Comparison of ENCODE assay signal across 8 mouse cellular contexts in the genomic region with DNA sequence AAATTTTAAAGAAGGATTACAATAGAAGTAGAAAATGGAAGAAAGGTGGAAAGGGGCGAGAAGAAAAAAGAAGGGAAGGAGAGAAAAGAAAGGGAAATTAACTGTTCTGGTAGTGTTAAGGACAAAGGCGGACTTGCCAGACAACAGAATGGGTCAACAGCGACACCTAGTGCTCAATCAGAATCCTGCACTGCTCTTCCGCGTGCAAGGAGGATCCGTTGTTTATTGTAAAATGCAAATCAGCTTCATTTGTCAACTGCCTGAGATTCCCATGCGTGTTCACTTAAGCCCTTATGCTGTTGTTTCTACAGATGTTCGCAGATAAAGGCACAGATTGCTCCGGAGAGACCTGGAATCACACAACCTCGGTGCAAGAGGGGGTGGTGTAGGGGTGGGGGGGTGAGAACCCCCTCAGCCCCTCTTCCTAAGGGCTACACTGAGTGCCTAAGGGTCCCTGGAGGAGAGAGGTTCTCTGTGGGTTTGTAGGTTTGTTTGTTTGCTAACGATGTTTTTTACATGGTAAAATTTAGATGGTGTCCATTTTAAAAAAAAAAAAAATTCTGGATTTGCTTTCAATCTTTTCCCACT.
A peak's percentile ranks its signal among the peaks of the same experiment; 100 is the strongest.
DNase-seq lines count a peak whose midpoint lies in the region; ATAC-seq and TF ChIP-seq lines count a peak whose summit lies in the region.

No protein-coding gene starts in this region.

- H3K36me3 ChIP-seq in heart, adult 2 months (ENCODE audit: control insufficient read depth, insufficient read depth, low read length): no peaks in the 10 kb centered on the region
- H3K36me3 ChIP-seq in embryonic facial prominence, embryonic 11.5 days (replicated peaks; ENCODE audit: control insufficient read depth, insufficient read depth, low read depth, low read length): no peaks in the 10 kb centered on the region

- no peak overlapping the region for H3K9ac ChIP-seq in heart, adult 2 months (ENCODE audit: low read depth, low read length)
- peak overlapping the region; percentile 47 for H3K9ac ChIP-seq in embryonic facial prominence, embryonic 11.5 days (replicated peaks; ENCODE audit: low read length)

- intact Hi-C loops in heart, adult 2 months (cut with DNase I): no loop called here
- intact Hi-C loops in heart, postnatal 25 days (cut with DNase I): no loop called here

- H3K27ac ChIP-seq in heart, adult 2 months: no peak overlapping the region
- no peak overlapping the region for H3K27ac ChIP-seq in embryonic facial prominence, embryonic 11.5 days (replicated peaks; ENCODE audit: low read depth, low read length)

- peak; percentile 61 for ATAC-seq in embryonic facial prominence, embryonic 11.5 days (replicated peaks; ENCODE audit: insufficient number of reproducible peaks, low FRiP score, low TSS enrichment, low read depth)

- no peak for TF ChIP-seq POLR2A in heart, adult 2 months (IDR thresholded peaks at IDR 0.05; ENCODE audit: insufficient read depth, low read depth, low read length)

- 7% methylated on average over 11 of the region's 11 CpGs for WGBS in heart, adult 2 months
- 7% methylated on average over 11 of the region's 11 CpGs for WGBS in embryonic facial prominence, embryonic 11.5 days

- TF ChIP-seq EP300 in heart, adult 2 months (IDR thresholded peaks at IDR 0.05; ENCODE audit: insufficient read depth, low read depth, low read length): 0 out of 2 replicates have a peak, but pooled peaks have one; percentile 37

- no peaks in the 10 kb centered on the region for H3K27me3 ChIP-seq in heart, adult 2 months (ENCODE audit: control insufficient read depth, insufficient read depth, low read length)
- H3K27me3 ChIP-seq in embryonic facial prominence, embryonic 11.5 days (ENCODE audit: control insufficient read depth, insufficient read depth, low read length): no peaks in the 10 kb centered on the region

- no peaks in the 10 kb centered on the region for H3K79me2 ChIP-seq in heart, adult 2 months (replicated peaks; ENCODE audit: control insufficient read depth, insufficient read depth, low read length)

- H3K4me2 ChIP-seq in embryonic facial prominence, embryonic 11.5 days (ENCODE audit: low read depth, low read length): peak overlapping the region; percentile 39

- H3K4me3 ChIP-seq in heart, adult 2 months: no peak overlapping the region
- H3K4me3 ChIP-seq in embryonic facial prominence, embryonic 11.5 days (ENCODE audit: low read depth, low read length): peak overlapping the region; percentile 18

- H3K9me3 ChIP-seq in embryonic facial prominence, embryonic 11.5 days (replicated peaks; ENCODE audit: control insufficient read depth, low read length): no peaks in the 10 kb centered on the region

- TF ChIP-seq CTCF in heart, adult 2 months (IDR thresholded peaks at IDR 0.05): peak; percentile 95

- H3K4me1 ChIP-seq in heart, adult 2 months (ENCODE audit: control insufficient read depth, insufficient read depth, low read length): no peaks in the 10 kb centered on the region
- no peaks in the 10 kb centered on the region for H3K4me1 ChIP-seq in embryonic facial prominence, embryonic 11.5 days (ENCODE audit: control insufficient read depth, insufficient read depth, low read length)

- peak; percentile 13 to 40 for DNase-seq in heart, adult 2 months
- no peak for DNase-seq in heart, postnatal 25 days (ENCODE audit: low spot score)
- DNase-seq in adrenal gland, postnatal 10 days: peak; percentile 62
- peak; percentile 89 for DNase-seq in embryonic facial prominence, embryonic 11.5 days (ENCODE audit: low spot score)
- DNase-seq in heart, postnatal 4 days: peak; percentile 57
- DNase-seq in layer of hippocampus, adult 9-11 months: peak; percentile 35
- DNase-seq in lung, postnatal 25 days (ENCODE audit: low spot score): peak; percentile 21
- DNase-seq in right cerebral cortex, adult 2 months (ENCODE audit: low spot score in 2 of 2): peak; percentile 55 to 68
